Mouse (Mus musculus) MEL (cell line): ENCODE results near the gene Wdr61. TPM values are rescaled to one million over a fixed set of nuclear protein-coding genes. Genes with fewer than 3 reads are reported as not detected.
A peak's percentile ranks its signal among the peaks of the same experiment; 100 is the strongest.

Experiments
- DNase-seq: peaks from one replicate; pipeline ENCODE4 v3.0.0; 2011; ENCODE audit warnings: low read depth, low spot score
- H3K27ac ChIP-seq: 2 replicates; pipeline ENCODE4 v1.5.1; 2012; ENCODE audit warnings: low read depth, mild to moderate bottlenecking, control low read depth, low read length, moderate library complexity; ENCODE audit not compliant: control insufficient read depth
- H3K27me3 ChIP-seq, 2 experiments: fragments of 150-350 bp in 1 of 2; sonication (generic) in 1 of 2; 2 replicates each; pipeline ENCODE4 v1.6.1; 2012; ENCODE audit warnings: low read length in 2 of 2, mild to moderate bottlenecking in 2 of 2, improper control_type of control experiment in 1 of 2, moderate library complexity in 1 of 2; ENCODE audit not compliant: insufficient read depth in 2 of 2, control insufficient read depth in 1 of 2
- H3K36me3 ChIP-seq, 2 experiments: 2 replicates each; pipeline ENCODE4 v1.6.1; 2012 to 2014; ENCODE audit warnings: low read length in 2 of 2, improper control_type of control experiment in 1 of 2, inconsistent platforms in 1 of 2, mild to moderate bottlenecking in 1 of 2; ENCODE audit not compliant: insufficient read depth in 2 of 2, control insufficient read depth in 1 of 2
- H3K4me1 ChIP-seq, 2 experiments: fragments of 150-350 bp in 1 of 2; sonication (generic) in 1 of 2; 2 replicates each; pipeline ENCODE4 v1.6.1; 2012; ENCODE audit warnings: low read length in 2 of 2, improper control_type of control experiment in 1 of 2, mild to moderate bottlenecking in 1 of 2; ENCODE audit not compliant: insufficient read depth in 2 of 2, control insufficient read depth in 1 of 2
- H3K4me3 ChIP-seq, 2 experiments: fragments of 150-350 bp in 1 of 2; sonication (generic) in 1 of 2; 2 replicates each; pipeline ENCODE4 v1.5.1; 2012; ENCODE audit warnings: low read depth in 2 of 2, low read length in 2 of 2, mild to moderate bottlenecking in 2 of 2, moderate library complexity in 2 of 2, control low read depth in 1 of 2, improper control_type of control experiment in 1 of 2; ENCODE audit not compliant: control insufficient read depth in 1 of 2, insufficient read depth in 1 of 2
- H3K79me2 ChIP-seq: 2 replicates; pipeline ENCODE4 v1.6.1; 2012; ENCODE audit warnings: mild to moderate bottlenecking, low read length, moderate library complexity; ENCODE audit not compliant: control insufficient read depth, poor library complexity, insufficient read depth
- H3K9ac ChIP-seq: 2 replicates; pipeline ENCODE4 v1.6.1; 2012; ENCODE audit warnings: low read depth, mild to moderate bottlenecking, control low read depth, low read length, moderate library complexity; ENCODE audit not compliant: control insufficient read depth, poor library complexity, severe bottlenecking
- H3K9me3 ChIP-seq: fragments of 150-350 bp; sonication (generic); replicated peaks from 2 replicates; pipeline ENCODE4 v1.6.1; 2012; ENCODE audit warnings: mild to moderate bottlenecking, low read length, improper control_type of control experiment, moderate library complexity; ENCODE audit not compliant: insufficient read depth
- BHLHE40 ChIP-seq: IDR thresholded peaks from 2 replicates; pipeline ENCODE4 v1.6.1; 2012; ENCODE audit warnings: low read depth, mild to moderate bottlenecking, inconsistent platforms, low read length, improper control_type of control experiment, borderline replicate concordance
- CHD1 ChIP-seq: IDR thresholded peaks from 2 replicates; pipeline ENCODE4 v1.6.1; 2012; ENCODE audit warnings: low read depth, mild to moderate bottlenecking, inconsistent platforms, low read length, improper control_type of control experiment
- CHD2 ChIP-seq: IDR thresholded peaks from 2 replicates; pipeline ENCODE4 v1.6.1; 2011; ENCODE audit warnings: low read length, improper control_type of control experiment
- CTCF ChIP-seq, 3 experiments: IDR thresholded peaks in 2 of 3; conservative IDR thresholded peaks in 1 of 3; 2 replicates each; pipeline ENCODE4 v1.5.1; 2011 to 2012; ENCODE audit warnings: low read length in 3 of 3, low read depth in 2 of 3, mild to moderate bottlenecking in 2 of 3, improper control_type of control experiment in 1 of 3, inconsistent platforms in 1 of 3, mixed read lengths in 1 of 3, moderate library complexity in 1 of 3; ENCODE audit not compliant: control insufficient read depth in 1 of 3, insufficient read depth in 1 of 3, poor library complexity in 1 of 3, severe bottlenecking in 1 of 3
- ELF1 ChIP-seq: IDR thresholded peaks from 2 replicates; pipeline ENCODE4 v1.6.1; 2014; ENCODE audit warnings: low read depth, mild to moderate bottlenecking, inconsistent platforms, low read length, improper control_type of control experiment, moderate library complexity
- EP300 ChIP-seq, 2 experiments: IDR thresholded peaks; 2 replicates each; pipeline ENCODE4 v1.6.1; 2011; ENCODE audit warnings: improper control_type of control experiment in 2 of 2, low read length in 2 of 2, low read depth in 1 of 2, mild to moderate bottlenecking in 1 of 2
- ETS1 ChIP-seq: IDR thresholded peaks from 2 replicates; pipeline ENCODE4 v1.6.1; 2012; ENCODE audit warnings: low read depth, mild to moderate bottlenecking, inconsistent platforms, low read length, improper control_type of control experiment, moderate library complexity
- GABPA ChIP-seq: IDR thresholded peaks from 2 replicates; pipeline ENCODE4 v1.6.1; 2012; ENCODE audit warnings: low read depth, mild to moderate bottlenecking, inconsistent platforms, low read length, improper control_type of control experiment, moderate library complexity
- GATA1 ChIP-seq: IDR thresholded peaks from 2 replicates; pipeline ENCODE4 v1.6.1; 2011; ENCODE audit warnings: low read depth, low read length, improper control_type of control experiment
- HCFC1 ChIP-seq: IDR thresholded peaks from 2 replicates; pipeline ENCODE4 v1.6.1; 2012; ENCODE audit warnings: low read depth, mild to moderate bottlenecking, inconsistent platforms, low read length, improper control_type of control experiment, moderate library complexity
- JUND ChIP-seq: IDR thresholded peaks from 2 replicates; pipeline ENCODE4 v1.6.1; 2011; ENCODE audit warnings: low read depth, mild to moderate bottlenecking, improper control_type of control experiment, low read length
- KAT2A ChIP-seq: conservative IDR thresholded peaks from 2 replicates; pipeline ENCODE4 v1.6.1; 2012; ENCODE audit warnings: low read depth, low read length, improper control_type of control experiment, inconsistent platforms
- MAFK ChIP-seq: IDR thresholded peaks from 2 replicates; pipeline ENCODE4 v1.6.1; 2011; ENCODE audit warnings: low read depth, mild to moderate bottlenecking, low read length, improper control_type of control experiment, borderline replicate concordance
- MAX ChIP-seq: IDR thresholded peaks from 2 replicates; pipeline ENCODE4 v1.6.1; 2011; ENCODE audit warnings: low read length, improper control_type of control experiment
- MAZ ChIP-seq: IDR thresholded peaks from 2 replicates; pipeline ENCODE4 v1.6.1; 2012; ENCODE audit warnings: low read depth, mild to moderate bottlenecking, inconsistent platforms, low read length, improper control_type of control experiment
- MXI1 ChIP-seq: IDR thresholded peaks from 2 replicates; pipeline ENCODE4 v1.6.1; 2011; ENCODE audit warnings: mild to moderate bottlenecking, low read depth, low read length, improper control_type of control experiment
- MYB ChIP-seq: IDR thresholded peaks from 2 replicates; pipeline ENCODE4 v1.6.1; 2011; ENCODE audit warnings: mild to moderate bottlenecking, low read depth, low read length, improper control_type of control experiment
- MYC ChIP-seq: IDR thresholded peaks from 2 replicates; pipeline ENCODE4 v1.6.1; 2011; ENCODE audit warnings: low read depth, mild to moderate bottlenecking, low read length, improper control_type of control experiment, moderate library complexity
- NELFE ChIP-seq: IDR thresholded peaks from 2 replicates; pipeline ENCODE4 v1.6.1; 2011; ENCODE audit warnings: low read depth, low read length, improper control_type of control experiment
- NRF1 ChIP-seq: IDR thresholded peaks from 2 replicates; pipeline ENCODE4 v1.6.1; 2014; ENCODE audit warnings: low read depth, mild to moderate bottlenecking, inconsistent platforms, low read length, improper control_type of control experiment, moderate library complexity; ENCODE audit not compliant: poor library complexity, insufficient read depth, severe bottlenecking
- POLR2A ChIP-seq, 2 experiments: IDR thresholded peaks; 2 replicates each; pipeline ENCODE4 v1.6.1; 2011 to 2012; ENCODE audit warnings: low read length in 2 of 2, mild to moderate bottlenecking in 2 of 2, control low read depth in 1 of 2, improper control_type of control experiment in 1 of 2, low read depth in 1 of 2, moderate library complexity in 1 of 2; ENCODE audit not compliant: control insufficient read depth in 1 of 2, insufficient read depth in 1 of 2, poor library complexity in 1 of 2
- POLR2AphosphoS2 ChIP-seq: IDR thresholded peaks from 2 replicates; pipeline ENCODE4 v1.6.1; 2011; ENCODE audit warnings: low read length, improper control_type of control experiment
- POLR2AphosphoS5 ChIP-seq: IDR thresholded peaks from 2 replicates; pipeline ENCODE4 v1.6.1; 2012; ENCODE audit warnings: low read depth, borderline replicate concordance, mild to moderate bottlenecking, inconsistent platforms, low read length, moderate library complexity, mixed read lengths
- RCOR1 ChIP-seq: IDR thresholded peaks from 2 replicates; pipeline ENCODE4 v1.6.1; 2012; ENCODE audit warnings: low read depth, mild to moderate bottlenecking, inconsistent platforms, low read length, improper control_type of control experiment
- SIN3A ChIP-seq: IDR thresholded peaks from 2 replicates; pipeline ENCODE4 v1.6.1; 2012; ENCODE audit warnings: low read length, improper control_type of control experiment, inconsistent platforms
- SMC3 ChIP-seq: IDR thresholded peaks from 2 replicates; pipeline ENCODE4 v1.6.1; 2011; ENCODE audit warnings: low read depth, low read length, improper control_type of control experiment
- TAL1 ChIP-seq: IDR thresholded peaks from 2 replicates; pipeline ENCODE4 v1.6.1; 2012; ENCODE audit warnings: mild to moderate bottlenecking, inconsistent platforms, low read length, moderate library complexity, mixed read lengths
- TBP ChIP-seq: IDR thresholded peaks from 2 replicates; pipeline ENCODE4 v1.8.0; 2011; ENCODE audit warnings: low read depth, low read length, improper control_type of control experiment
- TCF12 ChIP-seq: IDR thresholded peaks from 2 replicates; pipeline ENCODE4 v1.6.1; 2014; ENCODE audit warnings: low read depth, mild to moderate bottlenecking, inconsistent platforms, low read length, improper control_type of control experiment, moderate library complexity
- UBTF ChIP-seq: IDR thresholded peaks from 2 replicates; pipeline ENCODE4 v1.6.1; 2012; ENCODE audit warnings: low read depth, mild to moderate bottlenecking, inconsistent platforms, low read length, improper control_type of control experiment, moderate library complexity, borderline replicate concordance; ENCODE audit not compliant: insufficient read depth
- USF1 ChIP-seq: IDR thresholded peaks from 2 replicates; pipeline ENCODE4 v1.6.1; 2014; ENCODE audit warnings: low read depth, mild to moderate bottlenecking, inconsistent platforms, low read length, improper control_type of control experiment, moderate library complexity
- USF2 ChIP-seq, 2 experiments: IDR thresholded peaks; 2 replicates each; pipeline ENCODE4 v1.6.1; 2011 to 2012; ENCODE audit warnings: improper control_type of control experiment in 2 of 2, low read length in 2 of 2, borderline replicate concordance in 1 of 2, inconsistent platforms in 1 of 2, low read depth in 1 of 2, mild to moderate bottlenecking in 1 of 2; ENCODE audit not compliant: insufficient read depth in 1 of 2
- ZC3H11A ChIP-seq: IDR thresholded peaks from 2 replicates; pipeline ENCODE4 v1.6.1; 2012; ENCODE audit warnings: low read depth, mild to moderate bottlenecking, inconsistent platforms, low read length, improper control_type of control experiment
- ZMIZ1 ChIP-seq: IDR thresholded peaks from 2 replicates; pipeline ENCODE4 v1.6.1; 2012; ENCODE audit warnings: low read depth, mild to moderate bottlenecking, inconsistent platforms, low read length, improper control_type of control experiment, moderate library complexity
- ZNF384 ChIP-seq: IDR thresholded peaks from 2 replicates; pipeline ENCODE4 v1.6.1; 2012; ENCODE audit warnings: low read depth, mild to moderate bottlenecking, inconsistent platforms, low read length, improper control_type of control experiment
- polyA plus RNA-seq, 2 experiments: library from polyadenylated mRNA; stranded (reverse) in 1 of 2; unstranded in 1 of 2; fragments of >175 nt in 1 of 2; fragments of >200 nt in 1 of 2; gene quantifications; 2 replicates each; pipeline versions ENCODE4 v1.2.1 to v1.2.4; 2012; ENCODE audit warnings: low replicate concordance in 2 of 2, low read depth in 1 of 2; ENCODE audit not compliant: insufficient read length in 2 of 2, insufficient read depth in 1 of 2, missing spikeins in 1 of 2
- total RNA-seq: library from RNA; depleted of rRNA; stranded (reverse); fragments of 300-350 nt; gene quantifications from 2 replicates; pipeline ENCODE4 v1.2.3, GENCODE M21; 2012; rRNA removed

The Wdr61 gene
- total RNA-seq (209 and 217 TPM in 2 replicates), polyA plus RNA-seq (100 to 1,000 TPM in 1 of 2 experiments, not detected in 1; 182 TPM)

DNA sequence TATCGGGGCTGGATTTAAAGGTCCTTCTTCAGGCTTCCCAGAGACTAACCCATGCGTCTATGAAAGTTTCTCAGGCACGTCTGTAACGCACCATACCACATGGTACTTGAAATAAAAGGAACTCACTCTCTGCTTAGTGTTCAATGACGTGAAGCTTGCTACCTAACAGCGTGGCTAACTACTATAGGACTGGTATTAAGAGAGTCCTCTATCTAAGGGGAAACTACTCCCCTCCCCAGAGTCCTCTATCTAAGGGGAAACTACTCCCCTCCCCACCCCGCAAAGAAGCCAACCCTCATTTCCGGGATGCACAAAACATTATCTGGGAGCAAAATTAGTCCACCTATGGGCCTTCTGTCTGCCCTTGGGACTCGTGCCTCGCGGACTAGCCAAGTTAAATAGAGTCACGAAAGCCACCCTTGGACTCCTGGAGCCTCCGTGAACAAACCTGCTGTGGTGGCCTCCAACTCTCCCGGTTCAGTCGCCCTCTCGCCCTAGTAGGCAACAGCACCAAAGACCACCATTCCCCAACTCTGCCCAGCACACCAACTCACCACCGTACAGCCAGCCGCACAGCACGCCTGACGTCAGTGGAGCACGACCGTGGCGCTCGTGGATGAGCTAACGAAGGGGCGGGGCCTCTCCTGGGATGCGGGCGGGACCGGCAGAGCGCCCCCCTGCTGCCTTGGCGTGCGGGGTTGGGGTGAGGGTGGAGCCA is at the start of gene Wdr61:
Wdr61 (minus strand) TSS at position 599 of the 718 bp plus-strand sequence.
- peak within 1 kb of the TSS; percentile 92 for H3K9ac ChIP-seq
- H3K9me3 ChIP-seq: no peaks in the 10 kb centered on the region
- H3K79me2 ChIP-seq: peaks cover 34% of the 10 kb centered on the region
- H3K36me3 ChIP-seq: peaks cover 10 to 18% of the 10 kb centered on the region in 2 experiments
- H3K27ac ChIP-seq: peak within 1 kb of the TSS; percentile 86
- H3K4me3 ChIP-seq: peak within 1 kb of the TSS; percentile 94 to 95
- peaks cover 0 to 13% of the 10 kb centered on the region in 2 experiments for H3K4me1 ChIP-seq
- peak; percentile 98 for DNase-seq
- H3K27me3 ChIP-seq: no peaks in the 10 kb centered on the region; a peak in 1 of 4 replicates
- TF ChIP-seq TBP: peak; percentile 50; the same call in 1 of the 2 replicates
- no peak for TF ChIP-seq MAFK
- TF ChIP-seq NELFE: peak; percentile 93
- no peak for TF ChIP-seq USF2 (IDR thresholded peaks at IDR 0.05; ENCODE audit: borderline replicate concordance in 1 of 2, insufficient read depth in 1 of 2, low read depth in 1 of 2, low read length in 2 of 2)
- TF ChIP-seq RCOR1: no peak
- TF ChIP-seq ZMIZ1: no peak
- TF ChIP-seq MYB: no peak
- no peak for TF ChIP-seq BHLHE40
- TF ChIP-seq POLR2A (IDR thresholded peaks at IDR 0.05; ENCODE audit: control insufficient read depth in 1 of 2, insufficient read depth in 1 of 2, low read depth in 1 of 2, low read length in 2 of 2, poor library complexity in 1 of 2): peak; percentile 81 to 95
- TF ChIP-seq SMC3: no peak
- TF ChIP-seq MXI1: peak; percentile 85
- TF ChIP-seq GABPA: no peak
- TF ChIP-seq JUND: no peak
- no peak for TF ChIP-seq CHD2
- peak; percentile 49; the same call in 1 of the 2 replicates for TF ChIP-seq ELF1
- TF ChIP-seq TCF12: peak; percentile 32; the same call in 1 of the 2 replicates
- no peak for TF ChIP-seq NRF1
- peak; percentile 93 for TF ChIP-seq HCFC1
- TF ChIP-seq KAT2A: peak; percentile 59; the same call in 1 of the 2 replicates
- peak; percentile 56; the same call in 1 of the 2 replicates for TF ChIP-seq MAX
- TF ChIP-seq POLR2AphosphoS2: peak; percentile 89
- no peak for TF ChIP-seq EP300 (IDR thresholded peaks at IDR 0.05; ENCODE audit: low read depth in 1 of 2, low read length in 2 of 2)
- no peak for TF ChIP-seq UBTF
- no peak for TF ChIP-seq ZNF384
- TF ChIP-seq GATA1: 0 out of 2 replicates have a peak, but pooled peaks have one; percentile 2
- peak; percentile 11; the same call in 1 of the 2 replicates for TF ChIP-seq USF1
- no peak for TF ChIP-seq TAL1
- peak; percentile 97 for TF ChIP-seq SIN3A
- TF ChIP-seq CHD1: no peak
- peak; percentile 54; the same call in 1 of the 2 replicates for TF ChIP-seq ETS1
- TF ChIP-seq MAZ: peak; percentile 81; the same call in 1 of the 2 replicates
- peak; percentile 34; the same call in 1 of the 2 replicates for TF ChIP-seq ZC3H11A
- TF ChIP-seq CTCF (IDR thresholded peaks at IDR 0.05 in 2 of 3, conservative IDR thresholded peaks at IDR 0.05 in 1 of 3; ENCODE audit: control insufficient read depth in 1 of 3, insufficient read depth in 1 of 3, low read depth in 2 of 3, low read length in 3 of 3, poor library complexity in 1 of 3, severe bottlenecking in 1 of 3): peak in 2 of 3 experiments; percentile 42 to 57; a peak in 4 of 6 replicates
- TF ChIP-seq MYC: peak; percentile 78; the same call in 1 of the 2 replicates
- peak; percentile 66; the same call in 1 of the 2 replicates for TF ChIP-seq POLR2AphosphoS5
